Mouse (Mus musculus) liver, postnatal 0 days (tissue): ENCODE results near the gene Rbms3.

Experiments used
- CTCF ChIP-seq: sonication (generic); IDR thresholded peaks from 2 replicates; pipeline ENCODE4 v1.5.1; 2016; ENCODE audit warnings: antibody characterized with exemption, low read depth
- EP300 ChIP-seq: IDR thresholded peaks from 2 replicates; pipeline ENCODE4 v1.6.1; 2016; ENCODE audit warnings: antibody characterized with exemption, low read depth, mild to moderate bottlenecking

DNA sequence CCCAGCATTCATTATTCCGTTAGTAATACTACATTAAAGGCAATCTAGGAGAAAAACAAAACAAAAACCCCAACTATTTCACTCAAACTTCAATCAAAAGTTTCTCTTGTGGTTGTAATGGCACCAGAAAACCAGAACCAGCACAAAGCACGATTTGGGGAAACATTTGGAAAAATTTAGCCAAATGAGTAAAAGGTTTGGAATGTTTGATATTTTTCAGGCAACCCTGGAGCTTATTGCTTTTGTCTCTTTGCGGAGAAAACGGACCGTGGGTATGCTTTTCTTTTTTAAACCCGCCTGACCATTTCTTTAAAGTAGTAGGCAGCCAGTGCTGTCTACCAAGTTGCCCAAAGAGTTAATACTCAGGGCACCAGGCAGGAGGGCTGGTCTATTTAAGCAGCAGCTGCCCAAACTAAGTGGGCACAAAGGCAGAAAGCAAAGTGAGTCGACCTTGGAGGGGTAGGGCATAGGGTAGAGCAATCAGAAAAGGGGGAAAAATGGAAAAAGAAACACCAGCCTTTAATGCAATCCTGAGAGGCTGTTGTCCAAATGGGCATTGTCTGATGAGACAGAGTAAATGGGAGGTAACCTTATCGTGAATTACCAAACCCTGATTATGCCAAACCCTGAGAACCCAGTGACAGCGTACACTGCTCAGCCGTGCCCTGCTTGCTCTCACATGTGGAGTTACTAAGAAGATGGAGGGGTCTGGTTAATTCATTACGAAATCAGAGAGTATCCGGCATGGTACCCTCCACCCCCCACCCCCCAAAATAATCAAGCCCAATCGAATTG, 379.5 kb downstream of the Rbms3 start:
- no peak for TF ChIP-seq CTCF
- TF ChIP-seq EP300 = no peak
